In genomic region chr11:95384319-95384972, GRCm38 (mm10) we compare ENCODE assay signal across 8 mouse cellular contexts. TPM values are rescaled to one million over a fixed set of nuclear protein-coding genes. Genes with fewer than 3 reads are reported as not detected.
A peak's percentile ranks its signal among the peaks of the same experiment; 100 is the strongest.
DNase-seq lines count a peak whose midpoint lies in the region; ATAC-seq lines count a peak whose summit lies in the region.

TSS of gene Slc35b1 (plus strand) at chr11:95384692.

- ATAC-seq in megakaryocyte progenitor cell, adult 5-6 weeks (replicated peaks; ENCODE audit: poor library complexity), result peak; percentile 90

- peak; percentile 99 for DNase-seq in adipocyte (ENCODE audit: low spot score)
- DNase-seq in embryo, embryonic 10 days (ENCODE audit: low spot score), result peak; percentile 99
- peak; percentile 89 for DNase-seq in gastrocnemius, postnatal 10 days
- peak; percentile 99 for DNase-seq in induced T-regulatory cell, adult 2 months (ENCODE audit: low read depth)
- DNase-seq in left cerebral cortex, adult 9 months (ENCODE audit: low spot score in 2 of 2), result peak; percentile 97 to 98
- peak; percentile 89 for DNase-seq in right cerebral cortex, postnatal 14 days
- DNase-seq in urinary bladder, postnatal 36 days (ENCODE audit: low spot score in 2 of 2), result peak; percentile 92 to 93

RNA-seq across cellular contexts. Expression of gene Slc35b1, which starts in this region (rescaled TPM):
- total RNA-seq in gastrocnemius, postnatal 10 days (2021), result 10 to 100 TPM; 42.7 to 43.8 TPM
- total RNA-seq in megakaryocyte progenitor cell, adult 5-6 weeks (2015), result 82.6 and 88.6 TPM in 2 replicates
- 61.2 and 85.6 TPM in 2 replicates for total RNA-seq in megakaryocyte progenitor cell, adult 5-6 weeks (2017)

Comparison
In these comparisons a context has a peak if more than half of its experiments do, and no peak if none do; other contexts are left out.
1. Peak in every context shown above with its lines: DNase-seq and ATAC-seq.